Mouse (Mus musculus): ENCODE measurements around the gene Gbf1.
"Not testable (repeated sequence)": the region's sequence is repeated elsewhere in the genome, so short reads cannot be mapped to it uniquely, and the experiment has no call there.

Gene Gbf1

DNA sequence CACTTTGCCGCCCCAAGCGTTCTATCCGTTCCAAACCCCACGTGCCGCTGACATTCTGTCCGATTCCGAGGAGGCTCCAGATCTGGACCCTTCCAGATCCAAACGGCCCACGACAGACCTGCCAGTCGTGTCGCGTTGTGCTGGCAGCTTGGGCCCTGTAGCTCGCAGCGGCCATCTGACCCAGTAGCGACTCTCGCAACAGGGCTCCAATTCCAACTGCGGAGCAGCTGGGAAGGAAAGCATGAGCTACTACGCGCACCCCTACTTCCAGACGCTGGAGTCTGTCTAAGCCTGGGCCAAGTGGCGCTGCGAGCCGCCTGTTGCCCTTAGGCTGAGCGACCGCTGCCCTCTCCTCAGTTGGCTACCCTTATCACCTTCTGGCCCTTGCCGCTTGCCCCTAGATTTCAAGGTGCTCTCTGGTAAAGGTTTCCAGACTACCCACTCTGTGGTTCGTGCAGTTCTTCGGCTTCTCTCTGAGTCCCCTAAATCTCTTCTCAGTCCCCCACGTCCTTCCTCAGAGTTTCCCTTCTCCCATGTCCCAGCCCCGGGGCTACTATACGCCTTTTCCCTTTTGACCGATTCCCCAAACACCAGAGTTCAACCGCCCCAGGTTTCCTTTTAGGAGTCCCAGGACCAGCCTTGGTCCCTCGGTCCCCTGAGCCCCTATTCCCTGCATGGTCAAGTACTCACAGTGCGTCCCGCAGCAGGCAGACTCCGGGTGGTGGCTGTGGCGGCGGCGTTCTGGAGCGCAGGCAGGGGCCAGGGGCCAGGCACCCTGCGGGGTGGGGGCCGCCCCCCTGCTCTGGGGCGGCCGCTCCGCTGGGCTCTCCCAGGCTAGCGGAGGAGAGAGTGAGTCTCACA lies 4.6 kb upstream of the Gbf1 start, which contains the start of gene Pitx3:
Gene Pitx3 (minus strand): TSS at position 816 of the 861 bp plus-strand sequence.
- peak; percentile 40 to 50 for DNase-seq

DNA sequence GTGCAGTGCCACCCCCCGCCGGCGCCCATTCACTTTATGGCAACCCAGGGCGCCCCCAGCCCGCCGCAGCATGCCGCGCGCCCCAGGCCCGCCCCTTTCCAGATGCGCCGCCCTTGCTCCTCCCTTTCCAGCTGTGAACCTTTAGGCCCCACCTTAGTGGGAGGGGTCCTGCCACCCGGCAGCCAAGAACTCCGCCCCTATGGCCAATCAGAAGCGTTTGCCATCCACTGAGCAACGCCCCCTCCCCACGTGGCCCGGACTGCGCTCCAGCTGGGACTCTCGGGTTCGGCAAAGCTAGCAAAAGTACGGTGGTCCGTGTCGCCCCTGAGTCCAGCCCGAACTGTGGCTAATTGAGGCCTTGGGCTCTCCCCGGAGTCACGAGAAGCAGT lies 3.9 kb upstream of the Gbf1 start:
- peak; percentile 91 to 94 for DNase-seq

DNA sequence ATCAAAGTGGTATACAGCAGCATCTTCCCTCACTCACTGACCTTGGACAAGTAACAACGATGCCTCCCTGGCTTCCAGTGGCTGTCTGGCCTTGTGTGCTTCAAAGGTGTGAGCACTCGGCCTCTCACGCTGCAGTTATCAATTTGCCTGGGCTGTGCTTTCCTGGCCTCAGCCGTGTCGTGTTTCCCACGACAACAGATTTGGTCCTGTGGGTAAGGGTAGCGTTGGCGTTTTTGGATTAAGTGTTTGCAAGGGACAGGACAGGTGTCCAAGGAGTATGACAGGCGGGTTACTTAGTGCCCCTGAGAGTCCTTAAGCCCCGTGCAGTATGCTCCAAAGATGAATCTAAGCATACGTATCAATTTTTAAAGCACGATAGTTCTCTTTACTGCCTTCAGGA lies 3.2 kb upstream of the Gbf1 start:
- no peak for DNase-seq

DNA sequence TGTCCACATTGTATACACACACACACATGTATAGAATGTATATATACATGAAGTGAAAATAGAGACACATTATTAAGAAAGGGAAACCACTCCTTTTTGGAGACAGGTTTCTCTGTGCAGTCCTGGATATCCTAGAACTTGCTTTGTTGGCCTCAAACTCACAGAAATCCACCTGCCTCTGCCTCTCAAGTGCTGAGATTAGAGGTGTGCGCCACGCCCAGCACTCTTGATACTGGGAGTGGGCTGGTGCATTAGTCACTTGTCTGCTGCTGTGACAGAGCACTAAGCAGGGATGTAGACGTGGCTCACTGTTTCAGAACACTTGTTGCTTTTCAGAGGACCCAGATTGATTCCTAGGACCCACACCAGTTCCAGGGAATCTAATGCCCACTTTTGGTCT lies 13.6 kb downstream of the Gbf1 start:
- no peak for DNase-seq

DNA sequence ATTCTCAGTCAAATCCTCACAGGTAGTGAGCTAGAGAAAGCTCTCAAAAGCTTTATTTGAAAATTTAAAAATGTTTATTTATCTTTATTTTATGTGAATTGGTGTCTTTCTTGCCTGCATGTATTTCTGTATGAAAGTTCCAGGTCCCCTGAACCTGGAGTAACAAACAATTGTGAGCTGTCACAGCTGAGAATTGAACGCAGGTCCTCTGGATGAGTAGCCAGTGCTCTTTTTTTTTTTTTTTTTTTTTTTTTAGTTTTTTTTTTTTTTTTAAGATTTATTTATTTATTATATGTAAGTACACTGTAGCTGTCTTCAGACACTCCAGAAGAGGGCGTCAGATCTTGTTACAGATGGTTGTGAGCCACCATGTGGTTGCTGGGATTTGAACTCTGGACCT lies 14.9 kb downstream of the Gbf1 start:
- DNase-seq: not testable (repeated sequence)

DNA sequence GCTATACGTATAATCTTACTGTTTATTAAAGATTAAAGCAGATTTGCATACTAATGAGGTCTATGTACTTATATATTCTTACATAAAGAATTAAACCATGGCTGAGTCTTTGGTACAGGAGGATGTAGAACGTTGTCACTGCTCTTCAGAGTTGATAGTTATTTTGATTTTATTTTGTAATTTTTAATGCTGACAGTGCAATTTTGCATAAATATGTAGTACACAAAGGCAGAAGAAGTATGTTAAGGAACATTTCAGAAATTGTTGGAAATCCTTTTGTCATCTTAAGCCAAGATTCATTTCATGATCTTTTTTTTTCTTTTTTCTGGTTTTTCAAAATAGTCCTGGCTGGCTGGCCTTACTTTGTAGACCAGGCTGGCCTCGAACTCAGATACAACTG lies 17.1 kb downstream of the Gbf1 start:
- no peak for DNase-seq

DNA sequence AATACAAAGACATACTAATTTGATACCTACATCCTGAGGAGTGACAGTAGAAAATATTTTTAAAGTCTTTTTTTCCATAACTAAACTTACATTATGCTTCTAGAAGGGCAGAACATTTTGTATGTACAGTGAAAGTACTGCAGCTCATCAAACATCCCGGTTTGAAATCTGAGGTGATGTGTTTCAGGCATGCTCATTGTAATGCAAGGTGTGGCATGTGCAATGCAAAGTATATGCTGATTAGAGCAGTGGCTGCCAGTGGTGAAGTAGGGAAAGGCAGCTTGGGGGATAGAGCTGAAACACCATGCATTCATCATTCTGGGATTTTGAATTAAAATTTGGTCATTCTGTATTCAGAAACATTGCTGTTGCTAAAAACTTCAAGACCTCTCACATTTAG lies 17.6 kb downstream of the Gbf1 start:
- DNase-seq: no peak

DNA sequence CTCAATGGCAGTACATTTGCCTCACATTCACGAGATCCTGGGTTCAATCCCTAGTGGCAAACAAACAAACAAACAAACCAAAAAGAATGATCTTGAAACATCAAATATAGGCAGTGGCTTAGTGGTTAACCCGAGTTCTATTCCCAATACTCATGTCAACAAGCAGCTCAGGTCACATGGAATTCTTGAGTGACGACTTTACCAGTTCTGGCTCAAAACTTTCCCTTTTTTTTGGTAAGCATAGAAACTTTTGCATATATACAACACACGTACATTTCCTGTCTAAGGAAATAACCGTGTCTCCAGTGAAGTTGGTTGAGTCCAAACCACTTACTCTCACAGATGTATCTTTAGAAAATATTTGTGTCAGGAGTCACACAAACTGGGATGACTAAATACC lies 20.2 kb downstream of the Gbf1 start:
- DNase-seq: no peak

DNA sequence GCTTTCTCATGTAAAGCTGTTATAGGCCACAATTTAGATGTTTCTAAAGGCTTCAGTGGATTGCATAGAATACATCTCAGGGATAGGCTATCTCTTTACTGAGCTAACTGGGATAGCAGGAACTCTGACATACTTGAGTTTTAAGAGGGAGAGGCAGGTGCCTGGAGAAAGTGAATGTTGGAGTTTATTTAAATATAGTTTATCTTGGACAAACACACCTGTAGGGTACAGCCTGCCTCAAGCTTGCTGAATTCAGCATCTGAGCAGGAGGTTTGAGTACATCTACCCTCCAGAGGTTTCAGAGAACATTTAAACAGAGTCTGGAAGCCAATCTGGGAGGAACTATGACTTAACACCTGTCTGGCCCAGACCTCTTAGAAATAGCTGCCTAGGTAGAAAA lies 22.9 kb downstream of the Gbf1 start:
- no peak for DNase-seq

DNA sequence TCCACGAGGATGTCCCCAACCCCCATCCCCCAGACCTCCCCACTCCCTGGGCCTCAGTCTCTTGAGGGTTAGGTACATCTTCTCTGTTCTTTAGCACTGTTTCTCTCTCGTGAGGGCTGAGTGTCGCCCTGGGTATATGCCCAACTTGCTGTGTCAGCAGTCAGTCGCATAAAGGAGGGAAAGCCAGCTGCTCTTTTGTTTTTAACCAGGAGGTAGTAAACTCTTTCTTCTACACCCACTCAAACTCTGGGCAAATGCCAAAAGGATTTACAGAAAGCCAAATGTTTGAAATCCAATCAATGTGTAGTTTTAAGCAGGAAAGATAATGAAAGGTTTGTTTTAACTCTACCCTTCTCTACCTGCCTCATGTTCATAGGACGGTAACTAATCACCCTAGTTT lies 24.7 kb downstream of the Gbf1 start:
- DNase-seq: no peak

DNA sequence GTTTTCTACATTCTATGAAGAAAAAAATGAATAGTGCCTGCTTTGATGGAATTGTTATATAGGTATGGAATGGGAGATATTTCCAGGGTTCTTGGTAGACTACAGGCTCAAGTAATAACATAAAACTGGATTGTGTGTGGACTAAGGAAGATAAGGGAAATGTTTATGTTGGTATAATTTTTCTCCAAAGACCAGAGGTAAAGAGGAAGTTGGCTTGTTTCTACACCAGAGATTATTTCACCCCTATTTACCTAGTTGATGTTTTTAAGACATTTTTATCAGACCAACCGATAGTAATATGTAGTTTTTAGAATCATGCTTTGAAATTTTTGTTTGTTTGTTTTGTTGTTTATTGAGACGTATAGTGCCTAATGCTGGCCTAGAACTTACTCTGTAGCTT lies 28.0 kb downstream of the Gbf1 start:
- no peak for DNase-seq

DNA sequence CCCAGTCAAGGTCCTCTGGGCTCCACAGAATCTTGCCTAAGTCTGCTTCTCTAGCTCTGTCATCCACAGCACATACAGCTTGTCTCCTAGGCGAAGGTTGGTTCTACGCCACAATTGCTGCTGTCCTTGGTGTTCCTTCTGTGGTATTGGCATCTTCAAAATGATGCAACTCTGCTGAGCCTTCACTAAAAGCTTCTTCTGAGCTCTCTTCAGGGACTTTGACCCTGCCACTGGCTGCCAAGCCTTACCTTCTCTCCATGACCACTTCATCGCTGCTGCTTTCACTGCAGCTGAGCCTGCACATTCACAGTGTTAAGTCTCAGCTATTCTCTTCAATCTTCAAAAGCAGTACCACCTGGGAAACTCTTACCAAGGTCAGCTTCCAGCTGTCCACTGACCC lies 29.9 kb downstream of the Gbf1 start:
- DNase-seq: no peak

DNA sequence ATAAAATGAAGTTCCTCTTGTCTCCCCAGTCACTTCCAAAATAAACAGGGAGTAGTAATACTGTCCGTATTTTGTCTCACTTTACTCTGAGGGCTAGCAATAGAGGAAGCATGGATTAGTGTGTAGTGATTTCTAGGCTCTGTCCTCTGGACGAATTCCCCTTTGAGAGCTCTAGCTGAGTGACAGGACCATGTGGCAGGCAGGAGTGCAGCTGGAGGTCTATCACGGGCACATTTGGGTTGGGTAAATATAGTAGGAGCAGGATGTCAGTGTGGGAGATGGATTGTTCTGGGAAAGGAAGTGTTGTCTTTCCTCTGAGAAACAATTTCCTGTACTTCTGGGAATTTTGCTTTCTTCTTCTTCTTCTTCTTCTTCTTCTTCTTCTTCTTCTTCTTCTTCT lies 34.3 kb downstream of the Gbf1 start:
- DNase-seq: peak; percentile 7

DNA sequence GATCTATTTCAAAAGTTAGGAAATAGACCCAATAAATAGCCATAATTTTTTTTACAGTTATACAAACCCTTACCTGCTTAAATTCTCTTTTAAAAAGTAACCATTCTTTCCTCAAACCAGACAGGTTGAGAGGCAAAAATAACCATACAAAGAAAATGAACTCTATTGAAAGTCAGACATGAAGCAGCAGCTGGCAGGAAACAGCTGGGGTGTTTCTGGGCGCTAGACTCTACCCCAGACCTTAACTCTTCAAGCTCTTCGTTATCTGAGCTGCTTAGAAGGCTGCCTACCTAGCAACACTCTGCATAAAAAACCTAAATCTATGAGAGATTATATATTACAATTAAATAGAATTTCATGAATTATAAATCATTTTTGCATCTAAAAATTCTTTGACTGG lies 34.9 kb downstream of the Gbf1 start:
- DNase-seq: no peak

DNA sequence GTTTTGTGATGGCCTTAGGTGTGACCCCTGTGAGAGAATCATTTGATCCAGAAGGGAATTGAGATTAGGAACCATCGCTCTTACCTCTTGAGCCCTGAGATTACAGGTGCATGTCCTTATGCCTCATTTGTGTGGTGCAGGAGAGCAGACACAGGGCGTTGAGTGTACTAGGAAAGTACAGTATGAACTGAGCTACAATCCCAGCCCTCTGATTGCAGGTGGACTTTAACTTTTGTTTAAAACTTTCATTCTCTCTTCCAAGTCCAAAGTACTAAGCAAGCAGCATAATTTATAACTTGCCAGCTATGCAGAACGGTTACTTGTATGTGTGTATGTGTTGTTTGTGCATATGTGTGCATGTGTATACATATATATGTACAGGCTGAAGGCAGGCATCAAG lies 46.0 kb downstream of the Gbf1 start:
- no peak for DNase-seq

DNA sequence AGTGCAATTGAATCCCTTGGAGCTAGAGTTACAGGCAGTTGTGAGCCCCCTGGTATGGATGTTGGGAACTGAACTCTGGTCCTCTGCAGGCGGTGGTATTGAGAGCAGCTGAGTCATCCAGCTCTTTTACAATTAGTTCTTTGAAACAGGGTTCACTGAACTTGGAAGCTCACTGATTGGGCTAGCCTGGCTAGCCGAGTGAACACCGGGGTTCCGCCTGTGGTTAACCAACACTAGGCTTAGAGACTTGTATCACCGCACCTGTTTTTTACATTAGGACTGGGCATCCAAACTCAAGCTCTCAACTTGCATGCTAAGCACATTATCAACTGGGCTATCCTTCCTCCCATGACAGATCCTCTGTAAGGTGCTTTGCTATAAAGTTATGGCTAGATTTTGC lies 46.6 kb downstream of the Gbf1 start:
- no peak for DNase-seq

DNA sequence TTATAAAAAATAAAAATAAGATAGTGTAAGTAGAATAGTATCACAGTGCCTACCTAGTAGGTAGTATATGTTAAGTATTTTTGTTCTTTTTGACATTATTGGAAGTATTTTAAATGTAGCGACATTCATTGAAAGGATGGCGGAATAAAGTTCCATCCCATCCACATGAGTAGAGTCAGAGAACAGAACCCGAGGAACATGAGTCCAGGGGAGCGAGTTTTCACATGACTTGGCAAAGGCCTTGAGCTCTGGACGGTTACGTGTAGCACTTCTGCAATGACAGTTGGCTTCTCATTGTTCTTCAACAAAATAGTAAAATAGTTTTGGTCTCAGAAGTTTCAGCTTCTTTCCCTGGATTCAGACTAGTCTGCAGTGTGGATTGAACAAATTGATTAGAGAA lies 51.9 kb downstream of the Gbf1 start:
- DNase-seq: no peak

DNA sequence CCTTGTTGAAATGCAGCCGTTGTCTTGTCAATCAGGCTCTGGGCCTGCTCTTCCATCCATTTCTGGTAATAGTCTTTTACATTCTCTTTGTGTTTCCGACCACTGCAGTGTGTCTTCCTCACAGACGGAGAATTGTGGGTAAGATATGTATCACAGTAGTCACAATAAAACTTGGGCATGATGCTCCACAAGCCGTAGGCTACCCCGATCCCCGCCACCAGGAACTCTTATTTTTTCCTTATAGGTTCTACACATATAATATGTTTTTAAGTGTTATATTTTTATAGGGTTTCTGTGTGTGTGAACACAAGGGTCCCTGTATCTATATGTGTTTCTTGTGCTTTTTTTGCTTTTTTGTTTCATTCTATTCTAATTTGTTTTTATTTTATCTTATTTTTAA lies 53.4 kb downstream of the Gbf1 start:
- DNase-seq: no peak

DNA sequence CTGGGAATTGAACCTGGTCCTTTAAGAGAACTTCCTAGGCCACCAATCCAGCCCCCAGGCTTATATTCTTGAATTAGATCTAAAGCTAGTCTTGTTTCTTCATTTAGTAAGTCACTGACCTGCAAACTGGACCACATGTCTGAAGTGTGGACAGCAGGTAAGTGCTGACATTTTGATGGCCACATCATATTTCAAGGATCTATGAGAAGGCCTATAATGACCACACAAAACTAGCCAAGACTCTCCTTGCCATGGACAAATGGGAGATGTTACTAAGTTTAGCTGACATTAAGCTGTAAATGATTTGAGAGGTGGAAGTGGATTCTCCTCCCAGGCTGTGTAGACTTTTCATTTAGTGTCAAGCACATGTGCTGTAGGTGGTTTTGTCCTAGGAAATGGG lies 58.6 kb downstream of the Gbf1 start:
- no peak for DNase-seq

DNA sequence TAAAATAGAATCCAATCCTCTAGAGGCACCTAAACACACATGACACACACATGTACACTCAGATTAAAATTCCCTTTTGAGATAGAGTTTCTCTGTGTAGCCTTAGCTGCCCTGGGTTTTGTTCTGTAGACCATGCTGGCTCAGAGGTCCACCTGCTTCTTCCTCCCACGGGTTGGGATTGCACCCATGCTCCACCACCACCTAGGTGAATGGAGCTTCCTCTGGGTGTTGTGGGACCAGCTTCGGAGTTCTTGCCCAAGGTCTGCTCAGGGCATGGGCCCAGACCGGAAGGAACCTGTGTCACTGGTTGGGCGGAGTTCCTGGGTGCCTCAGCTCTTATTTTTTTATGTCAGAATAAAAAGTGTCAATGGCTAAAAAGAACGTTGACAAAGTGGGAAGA lies 62.2 kb downstream of the Gbf1 start:
- no peak for DNase-seq

DNA sequence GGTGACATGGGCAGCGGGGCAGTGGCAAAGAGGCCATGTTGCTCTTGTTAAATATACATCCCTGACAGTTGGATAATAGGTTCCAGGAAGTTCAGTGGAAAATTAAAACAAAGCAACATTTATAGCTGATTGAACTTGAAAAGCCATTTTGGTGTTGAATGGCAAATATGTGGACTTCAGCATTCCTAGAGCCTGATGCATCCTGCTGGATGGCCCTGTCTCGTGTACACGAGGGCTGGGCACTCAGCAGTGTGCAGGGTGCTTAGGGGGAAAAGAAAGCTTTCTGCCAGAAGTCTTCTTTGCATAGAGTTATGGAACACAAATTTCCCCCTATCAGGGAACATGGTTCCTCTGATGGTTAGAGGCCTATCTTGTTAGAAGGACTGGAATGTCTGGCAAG lies 63.1 kb downstream of the Gbf1 start:
- DNase-seq: peak in 1 of 2 experiments; percentile 13

DNA sequence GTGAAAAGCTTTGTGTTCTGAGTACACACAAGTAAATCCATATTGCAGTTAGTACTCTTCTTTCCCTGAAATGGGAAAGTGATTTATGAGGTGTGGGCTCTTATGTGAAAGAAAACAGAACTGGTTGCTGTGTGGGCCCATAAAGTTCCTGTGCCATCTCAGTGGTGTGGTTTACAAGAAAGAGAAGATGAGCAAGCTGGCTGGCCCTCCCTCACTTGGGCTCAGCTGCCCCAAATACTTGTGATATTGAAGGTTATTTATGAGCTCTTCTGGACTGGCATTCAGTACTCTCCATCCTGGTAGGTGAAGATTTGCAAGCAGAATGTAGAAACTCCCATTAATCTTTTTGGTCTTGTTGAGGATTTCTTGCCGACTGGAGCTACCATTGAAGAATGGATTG lies 64.4 kb downstream of the Gbf1 start:
- no peak for DNase-seq

DNA sequence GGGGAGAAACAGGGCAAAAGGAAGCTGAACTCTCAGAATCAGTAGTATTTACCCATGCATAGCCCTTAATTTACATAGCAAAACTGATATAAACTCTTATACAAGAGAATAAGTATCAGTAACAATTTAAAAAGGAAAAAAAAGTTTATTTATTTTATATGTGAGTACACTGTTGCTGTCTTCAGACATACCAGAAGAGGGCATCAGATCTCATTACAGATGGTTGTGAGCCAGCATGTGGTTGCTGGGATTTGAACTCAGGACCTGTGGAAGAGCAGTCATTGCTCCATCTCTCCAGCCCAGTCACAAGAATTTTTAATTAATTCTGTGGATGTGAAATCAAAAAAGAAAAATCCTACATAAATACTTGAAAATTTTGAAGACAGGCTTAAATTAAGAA lies 65.0 kb downstream of the Gbf1 start:
- not testable (repeated sequence) for DNase-seq

DNA sequence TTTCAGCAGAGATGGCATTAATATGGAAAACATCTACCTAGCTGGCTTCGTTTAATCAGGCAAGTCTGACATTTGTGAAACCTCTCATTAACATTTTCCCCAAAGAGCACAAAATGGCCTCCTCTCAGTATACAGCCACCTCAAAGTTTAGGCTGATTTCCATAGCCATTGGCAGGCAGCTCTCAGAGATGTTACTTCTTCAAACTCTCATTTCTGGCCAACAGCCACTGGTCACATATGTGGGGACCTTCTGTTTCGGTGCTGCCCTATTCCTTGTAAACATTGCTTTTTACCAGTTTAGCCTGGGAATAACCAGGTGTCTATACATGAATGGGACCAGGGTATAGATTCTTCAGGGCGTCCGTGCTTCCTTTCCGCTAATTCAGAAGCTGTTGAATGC lies 67.8 kb downstream of the Gbf1 start:
- DNase-seq: no peak

DNA sequence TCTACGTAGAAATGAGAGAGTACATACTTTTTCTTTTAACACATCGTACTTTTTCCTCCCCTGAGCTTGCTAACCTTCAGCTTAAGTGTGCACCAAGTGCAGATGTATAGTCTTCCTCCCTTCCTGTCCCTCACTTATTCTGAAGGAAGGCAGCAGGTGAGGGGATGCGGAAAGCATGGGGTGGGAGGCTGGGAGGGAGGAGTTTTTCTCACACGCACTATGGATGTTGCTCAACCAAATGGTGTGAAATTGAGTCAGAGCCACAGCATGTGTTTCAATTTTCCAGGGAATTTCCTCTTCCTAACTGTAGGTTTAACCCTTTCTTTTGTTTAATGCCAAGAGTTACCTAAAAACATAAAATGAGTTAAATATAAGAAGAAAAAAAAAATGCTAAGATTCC lies 70.8 kb downstream of the Gbf1 start:
- no peak for DNase-seq

Data from kidney, postnatal 4 days (tissue).